Mouse (Mus musculus) hindbrain, embryonic 10.5 days (tissue): ENCODE measurements around the gene Tcf21. TPM values are rescaled to one million over a fixed set of nuclear protein-coding genes. Genes with fewer than 3 reads are reported as not detected.

Experiments used
- DNase-seq: peaks from one replicate; pipeline ENCODE4 v3.0.0-alpha.2; 2017; ENCODE audit warnings: low spot score
- H3K27ac ChIP-seq: fragments of 300-500 bp; sonication (generic); 2 replicates; pipeline ENCODE4 v1.5.1; 2016; ENCODE audit warnings: mild to moderate bottlenecking, moderate library complexity
- H3K27me3 ChIP-seq: fragments of 300-500 bp; sonication (generic); 2 replicates; pipeline ENCODE4 v1.6.1; 2016; ENCODE audit warnings: mild to moderate bottlenecking; ENCODE audit not compliant: poor library complexity, insufficient read depth, severe bottlenecking
- H3K36me3 ChIP-seq: fragments of 300-500 bp; sonication (generic); 2 replicates; pipeline ENCODE4 v1.6.1; 2016; ENCODE audit warnings: mild to moderate bottlenecking, moderate library complexity
- H3K4me1 ChIP-seq: fragments of 300-500 bp; sonication (generic); replicated peaks from 2 replicates; pipeline ENCODE4 v1.6.1; 2016; ENCODE audit warnings: mild to moderate bottlenecking
- H3K4me3 ChIP-seq: fragments of 300-500 bp; sonication (generic); 2 replicates; pipeline ENCODE4 v1.5.1; 2016; ENCODE audit warnings: mild to moderate bottlenecking, moderate library complexity
- H3K9me3 ChIP-seq: fragments of 300-500 bp; sonication (generic); 2 replicates; pipeline ENCODE4 v1.6.1; 2016; ENCODE audit warnings: mild to moderate bottlenecking, moderate library complexity
- WGBS: fragments of 180-500 bp; shearing (Covaris S2); methylation state at CpG from one replicate; pipeline ENCODE4 v1.1.7; 2016; 5-methylcytosine and 5-hydroxymethylcytosine counted together
- polyA plus RNA-seq: library from polyadenylated mRNA; unstranded; fragments of >200 nt; fragmentation: Nextera tagmentation; extraction: Ambion mirVana; gene quantifications from 2 replicates; pipeline ENCODE4 v1.2.1, GENCODE M21; 2016

Gene Tcf21
- polyA plus RNA-seq, 1 experiment from 2014 or later = 0.27 TPM

DNA sequence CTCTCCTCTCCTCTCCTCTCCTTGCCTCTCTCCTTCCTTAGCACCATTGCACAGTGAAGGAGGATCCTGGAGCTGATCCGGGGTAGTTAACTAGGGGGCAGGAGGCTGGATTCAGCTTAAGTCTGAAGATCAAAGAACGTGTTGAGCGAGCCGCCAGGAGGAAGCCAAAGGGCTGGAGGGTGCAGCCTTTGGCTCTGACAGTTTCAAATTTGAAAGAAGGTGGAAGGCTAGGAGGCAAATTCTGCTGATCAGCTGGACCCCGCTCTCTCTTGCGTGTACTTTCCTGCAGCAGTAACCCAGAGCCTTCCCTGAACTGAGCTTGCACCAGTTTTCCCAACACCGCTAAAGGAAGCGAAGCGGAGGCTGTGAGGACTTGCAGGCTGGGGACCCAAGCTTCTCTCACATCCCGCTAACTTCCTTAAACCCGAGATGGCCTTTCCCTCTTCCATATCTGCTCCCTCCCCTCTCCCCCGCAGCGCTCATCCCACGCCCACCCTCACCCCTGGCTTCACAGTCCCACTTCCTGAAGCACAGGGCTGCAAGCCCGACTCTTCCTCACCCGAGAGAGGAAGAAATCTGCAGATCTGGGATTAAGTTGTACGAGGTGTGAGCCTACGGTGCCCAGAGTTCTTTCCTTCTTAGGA is 6.5 kb downstream of the Tcf21 start:
- peak overlapping the region; percentile 35 for H3K4me3 ChIP-seq
- no peak overlapping the region for H3K27ac ChIP-seq
- peaks cover 9% of the 10 kb centered on the region; the same call in 1 of the 2 replicates for H3K4me1 ChIP-seq
- peaks cover 93% of the 10 kb centered on the region for H3K27me3 ChIP-seq
- H3K36me3 ChIP-seq = no peaks in the 10 kb centered on the region
- WGBS = under 1% methylated on average over 18 of the region's 18 CpGs
- DNase-seq = peak; percentile 50
- H3K9me3 ChIP-seq = no peaks in the 10 kb centered on the region

DNA sequence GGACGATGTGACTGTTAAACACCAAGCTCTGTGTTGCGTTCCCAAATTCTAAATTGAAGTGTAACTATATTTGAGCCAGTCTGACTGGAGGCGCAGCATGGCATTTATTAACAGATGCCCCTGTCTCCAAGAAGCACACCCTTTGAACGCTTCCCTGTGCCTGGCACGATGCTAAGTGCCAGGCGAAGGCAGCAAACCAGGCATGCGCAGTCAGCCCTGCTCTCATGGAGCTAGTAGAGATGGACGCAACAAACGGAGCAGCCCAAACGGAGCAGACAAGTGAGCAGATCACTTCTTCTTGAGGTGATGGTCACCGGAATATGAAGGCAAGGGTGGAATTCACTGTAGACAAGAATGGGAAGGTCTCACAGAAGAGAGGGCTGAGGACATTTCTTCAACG is 8.1 kb downstream of the Tcf21 start:
- no peak overlapping the region for H3K27ac ChIP-seq
- 11% methylated on average over 12 of the region's 12 CpGs for WGBS
- H3K36me3 ChIP-seq = no peaks in the 10 kb centered on the region
- no peaks in the 10 kb centered on the region for H3K9me3 ChIP-seq
- peaks cover 80% of the 10 kb centered on the region for H3K27me3 ChIP-seq
- no peak overlapping the region for H3K4me3 ChIP-seq
- peak; percentile 31 for DNase-seq
- peaks cover 9% of the 10 kb centered on the region; the same call in 1 of the 2 replicates for H3K4me1 ChIP-seq

DNA sequence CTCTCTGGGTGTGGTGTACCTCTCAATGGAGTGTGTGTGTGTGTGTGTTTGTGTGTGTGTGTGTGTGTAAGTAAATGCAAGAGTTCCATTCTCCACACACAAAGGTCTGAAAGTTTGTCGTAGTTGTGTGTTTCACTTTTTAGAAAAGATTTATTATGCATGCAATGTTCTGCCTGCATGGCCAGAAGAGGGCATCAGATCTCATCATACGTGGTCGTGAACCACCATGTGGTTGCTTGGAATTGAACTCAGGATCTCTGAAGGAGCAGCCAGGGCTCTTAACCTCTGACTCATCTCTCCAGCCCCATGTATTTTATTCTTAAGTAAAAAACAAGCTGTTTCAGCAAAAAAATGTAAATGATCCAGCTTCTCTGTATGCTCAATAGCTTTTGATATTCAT is 37.3 kb downstream of the Tcf21 start:
- no peaks in the 10 kb centered on the region; the same call in 1 of the 2 replicates for H3K9me3 ChIP-seq
- no peak overlapping the region for H3K4me3 ChIP-seq
- H3K36me3 ChIP-seq = no peaks in the 10 kb centered on the region
- no peak overlapping the region for H3K27ac ChIP-seq
- DNase-seq = no peak
- H3K4me1 ChIP-seq = no peaks in the 10 kb centered on the region
- H3K27me3 ChIP-seq = no peaks in the 10 kb centered on the region
- 63% methylated on average over 3 of the region's 3 CpGs for WGBS

DNA sequence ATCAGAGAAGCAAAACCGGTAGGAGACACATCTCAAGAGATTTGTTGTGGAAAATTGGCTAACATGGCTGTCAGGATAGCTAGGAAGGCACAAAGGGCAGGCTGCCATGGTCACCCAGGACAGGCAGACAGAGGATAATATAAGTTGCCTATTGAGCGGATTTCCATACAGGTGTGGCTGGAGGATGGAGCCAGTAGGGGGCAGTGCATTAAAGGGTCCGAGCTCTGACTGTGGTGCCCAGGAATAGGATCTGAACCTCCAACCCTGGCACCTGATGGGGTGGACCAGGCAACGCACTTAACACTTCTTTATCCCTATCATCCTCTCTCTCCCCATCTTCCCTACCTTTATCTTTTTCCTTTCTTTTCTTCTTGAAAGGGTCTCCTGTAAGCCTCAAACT is 38.5 kb downstream of the Tcf21 start:
- H3K27me3 ChIP-seq = no peaks in the 10 kb centered on the region
- WGBS = 31% methylated on average over 4 of the region's 4 CpGs
- no peak overlapping the region for H3K27ac ChIP-seq
- no peaks in the 10 kb centered on the region for H3K9me3 ChIP-seq
- no peaks in the 10 kb centered on the region for H3K4me1 ChIP-seq
- peak; percentile 27 for DNase-seq
- H3K4me3 ChIP-seq = no peak overlapping the region
- no peaks in the 10 kb centered on the region for H3K36me3 ChIP-seq

DNA sequence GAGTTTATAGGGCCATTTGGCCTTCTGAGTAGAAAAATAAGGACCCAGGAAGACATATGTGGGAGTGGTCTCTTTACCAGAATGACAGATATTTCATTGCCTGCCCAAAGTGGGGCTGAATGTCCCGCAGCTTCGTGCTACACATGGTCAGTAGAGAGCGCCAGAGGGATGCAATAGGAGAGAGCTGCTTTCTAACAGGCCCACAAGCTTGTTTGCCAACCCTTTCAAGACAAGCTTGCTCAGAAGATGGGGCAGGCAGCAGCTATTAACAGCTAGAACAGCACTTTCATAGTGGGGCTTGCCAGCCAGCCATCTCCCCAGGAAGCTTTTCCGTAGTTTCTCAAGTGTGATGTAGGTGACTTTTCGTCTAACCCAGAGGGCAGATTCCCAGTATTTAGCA is 42.0 kb downstream of the Tcf21 start:
- H3K27ac ChIP-seq = no peak overlapping the region
- H3K4me1 ChIP-seq = no peaks in the 10 kb centered on the region
- H3K4me3 ChIP-seq = no peak overlapping the region
- WGBS = 20% methylated on average over 5 of the region's 5 CpGs
- H3K36me3 ChIP-seq = no peaks in the 10 kb centered on the region
- H3K27me3 ChIP-seq = no peaks in the 10 kb centered on the region
- peak; percentile 25 for DNase-seq
- H3K9me3 ChIP-seq = no peaks in the 10 kb centered on the region

DNA sequence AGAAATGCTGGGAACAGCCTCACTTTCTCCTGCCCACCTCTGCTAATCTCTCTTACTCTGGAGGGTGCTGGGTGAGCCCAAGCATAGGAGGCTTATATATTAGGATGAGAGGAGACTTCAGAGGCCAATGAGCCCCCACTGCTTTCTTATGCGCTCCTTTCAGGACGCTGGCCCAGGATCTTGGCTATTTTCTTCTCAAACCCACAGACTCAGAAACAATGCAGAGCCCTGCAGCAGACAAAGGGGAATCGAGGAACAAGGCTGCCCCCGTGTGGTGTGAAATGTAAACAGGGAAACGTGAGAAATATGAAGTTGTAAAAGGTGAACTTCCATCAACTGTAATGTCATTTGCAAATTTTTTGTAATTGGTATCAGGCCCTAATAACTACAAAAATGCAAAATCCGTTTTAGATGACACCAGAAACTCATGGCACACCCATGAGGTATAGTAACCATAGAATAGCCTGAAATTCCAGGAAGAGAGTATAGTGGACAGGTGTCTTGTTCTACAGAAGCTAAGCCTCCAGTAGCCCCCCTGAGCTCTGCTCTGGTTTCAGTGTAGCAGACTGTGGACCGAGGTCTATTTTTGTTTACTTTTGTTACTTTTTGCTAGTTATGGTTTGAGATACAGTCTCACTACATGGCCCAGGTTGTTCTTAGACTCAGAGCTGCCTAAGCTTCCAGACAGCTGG is 43.8 kb downstream of the Tcf21 start:
- Histone ChIP-seq H3K4me3 (no peak overlapping the region), H3K27me3 (no peaks in the 10 kb centered on the region), H3K27ac (peak overlapping the region; percentile 35; the same call in 1 of the 2 replicates), H3K36me3 (no peaks in the 10 kb centered on the region), H3K9me3 (no peaks in the 10 kb centered on the region), H3K4me1 (no peaks in the 10 kb centered on the region)
- peak; percentile 53 for DNase-seq
- 15% methylated on average over 7 of the region's 7 CpGs for WGBS

DNA sequence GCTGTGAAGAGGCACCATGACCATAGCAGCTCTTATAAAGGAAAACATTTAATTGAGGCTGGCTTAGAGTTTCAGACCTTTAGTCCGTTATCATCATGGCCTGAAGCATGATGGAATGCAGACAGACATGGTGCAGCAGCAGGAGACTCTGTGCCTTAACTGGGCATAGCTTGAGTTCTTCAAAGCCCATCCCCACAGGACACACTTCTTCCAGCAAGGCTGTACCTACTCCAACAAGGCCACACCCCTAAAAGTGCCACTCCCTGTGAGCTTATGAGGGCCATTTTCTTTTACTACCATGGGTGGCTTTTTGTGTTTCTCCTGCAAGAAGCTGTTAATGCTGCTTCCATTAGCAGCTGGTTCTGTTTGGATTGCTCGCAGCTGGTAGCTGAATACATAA is 44.5 kb downstream of the Tcf21 start:
- no peaks in the 10 kb centered on the region for H3K36me3 ChIP-seq
- no peaks in the 10 kb centered on the region for H3K9me3 ChIP-seq
- no peak overlapping the region for H3K27ac ChIP-seq
- DNase-seq = no peak
- H3K27me3 ChIP-seq = no peaks in the 10 kb centered on the region
- WGBS = 83% methylated on average over 2 of the region's 2 CpGs
- H3K4me3 ChIP-seq = no peak overlapping the region
- H3K4me1 ChIP-seq = no peaks in the 10 kb centered on the region

DNA sequence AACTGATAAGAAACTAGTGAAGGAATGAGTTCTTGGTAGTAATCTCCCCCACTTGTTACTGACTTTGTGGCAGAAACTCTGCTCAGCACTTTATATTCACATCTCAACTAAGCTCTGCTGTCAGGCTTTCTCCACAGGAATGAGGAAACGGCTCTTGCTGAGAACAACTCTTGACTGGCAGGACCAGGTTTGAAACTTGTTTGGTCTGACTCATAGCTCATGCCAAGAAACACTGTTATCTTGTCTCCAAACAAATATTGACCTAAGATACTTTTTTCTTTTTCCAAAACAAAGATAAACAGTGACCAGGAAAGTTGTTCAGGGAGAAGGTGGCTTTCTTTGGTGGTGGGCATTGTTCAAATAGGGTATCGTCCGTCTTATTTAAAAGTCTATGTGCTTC is 45.3 kb downstream of the Tcf21 start:
- Histone ChIP-seq H3K36me3 (no peaks in the 10 kb centered on the region), H3K27ac (no peak overlapping the region), H3K27me3 (no peaks in the 10 kb centered on the region), H3K4me3 (no peak overlapping the region), H3K4me1 (no peaks in the 10 kb centered on the region), H3K9me3 (no peaks in the 10 kb centered on the region)
- DNase-seq = no peak
- WGBS = 91% methylated on average over 3 of the region's 3 CpGs

Other genes starting within 250 kb of the Tcf21 start
- 1.9 and 2.0 TPM in 2 replicates for gene Slc2a12, start 175.2 kb downstream of the Tcf21 start, polyA plus RNA-seq
- gene Tbpl1, start 88.2 kb downstream of the Tcf21 start, polyA plus RNA-seq = 98.9 and 100 TPM in 2 replicates